Mouse (Mus musculus): ENCODE data around the gene Fgf11. TPM values are rescaled to one million over a fixed set of nuclear protein-coding genes. Genes with fewer than 3 reads are reported as not detected.

Fgf11 gene
- 1.2 TPM for polyA plus RNA-seq (2015; fragmentation: Illumina TruSeq; extraction: RNeasy Lipid Tissue Mini Kit (QIAGEN cat#74804); ENCODE audit: insufficient read depth, low read depth, low replicate concordance)

GRCm38 (mm10) chr11:69801379-69801977 lies at the start of gene Fgf11:
TSS of gene Fgf11 (minus strand) at chr11:69801857.

DNA sequence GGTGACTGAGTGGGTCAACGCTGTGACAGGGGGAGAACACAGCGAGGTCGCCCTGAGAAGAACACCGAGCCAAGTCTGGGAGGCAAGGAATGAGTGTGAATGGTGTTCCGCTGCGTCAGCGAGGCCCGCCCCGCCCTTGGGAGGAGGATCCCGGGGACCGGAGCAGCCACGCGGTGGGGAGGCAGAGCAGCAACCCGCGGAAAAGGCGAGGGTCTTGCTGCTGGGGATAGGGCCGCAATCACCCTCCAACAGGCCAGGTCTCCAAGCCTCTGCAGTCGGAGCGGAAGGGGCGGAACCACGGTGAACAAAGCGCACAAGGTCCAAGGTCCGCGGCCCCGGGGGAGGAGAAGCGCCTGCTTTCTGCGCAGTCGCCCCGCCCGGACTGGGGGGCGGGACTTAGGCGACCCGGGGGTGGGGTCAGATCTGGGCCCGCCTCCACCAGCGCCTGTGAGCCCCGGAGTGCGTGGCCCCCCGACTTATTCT lies 44.6 kb upstream of the Fgf11 start, which contains the start of gene Plscr3:
Gene Plscr3 (plus strand): TSS at position 179 of the 483 bp plus-strand sequence.

GRCm38 (mm10) chr11:69837952-69838713 lies 36.5 kb upstream of the Fgf11 start, which contains the start of gene Tmem256:
TSS of gene Tmem256 (plus strand) at chr11:69838514.

DNA sequence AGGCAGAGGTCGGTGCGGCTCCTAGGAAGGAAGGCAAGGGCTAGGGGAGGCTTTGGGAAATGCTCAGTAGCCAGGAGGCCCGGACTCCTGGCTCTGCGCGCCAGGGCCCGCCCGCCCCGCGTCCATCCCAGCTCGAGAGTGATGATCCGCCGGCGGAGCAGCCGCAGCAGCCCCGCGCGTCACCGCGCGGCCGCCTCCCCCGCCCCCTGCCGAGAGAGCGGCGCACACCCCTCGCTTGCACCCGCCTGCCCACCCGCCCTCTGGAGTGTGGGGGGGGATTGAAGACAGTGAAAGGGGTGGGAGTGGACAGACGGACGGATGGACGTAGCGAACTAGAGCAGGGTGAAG lies 35.9 kb upstream of the Fgf11 start, which contains the start of gene Nlgn2:
Gene Nlgn2 (minus strand): TSS at position 181 of the 348 bp plus-strand sequence.

DNA sequence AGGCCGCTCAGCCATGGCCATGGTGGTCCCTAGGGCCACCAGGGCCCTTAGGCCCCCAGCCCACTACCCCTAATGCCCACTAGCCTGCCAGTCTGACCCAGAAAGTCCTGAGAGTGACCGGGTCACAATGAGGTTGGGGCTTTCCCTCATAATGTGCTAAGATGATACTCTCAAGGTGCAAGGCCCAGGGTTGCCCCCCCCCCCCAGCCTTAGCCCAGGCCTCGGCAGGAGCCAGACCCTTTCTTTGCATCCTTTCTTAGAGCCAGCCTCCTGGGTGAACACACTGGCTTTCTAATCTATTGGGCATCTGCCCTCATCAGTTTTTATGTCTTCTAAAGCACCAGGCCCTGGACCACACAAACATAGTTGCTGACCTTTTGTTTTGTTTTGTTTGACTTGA lies 20.4 kb upstream of the Fgf11 start, which contains the start of gene Spem1:
Gene Spem1 (minus strand): TSS at position 101 of the 400 bp plus-strand sequence.

DNA sequence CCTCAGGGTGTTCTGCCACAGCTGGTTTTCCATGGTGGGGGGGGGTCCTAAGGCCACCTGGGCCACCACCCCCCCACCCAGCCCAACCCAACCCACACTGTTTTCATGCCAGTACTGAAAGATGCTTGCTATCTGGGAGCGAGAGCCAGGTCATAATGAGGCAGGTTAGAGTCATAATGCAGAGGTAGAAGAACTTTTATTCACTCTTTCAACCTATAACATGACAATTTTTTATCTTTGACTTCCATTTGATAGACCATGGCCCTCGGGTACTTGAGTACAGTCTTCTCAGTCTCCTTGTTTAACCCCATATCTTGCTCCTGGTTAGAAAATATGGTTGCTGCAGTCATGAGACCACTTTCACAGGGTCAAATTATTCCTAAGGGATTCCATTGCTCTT lies 16.7 kb upstream of the Fgf11 start, which contains the start of gene Spem2:
Gene Spem2 (minus strand): TSS at position 101 of the 400 bp plus-strand sequence.

GRCm38 (mm10) chr11:69815155-69815554 lies 13.5 kb upstream of the Fgf11 start, which contains the start of gene Gm39566:
TSS of gene Gm39566 (minus strand) at chr11:69815298.

DNA sequence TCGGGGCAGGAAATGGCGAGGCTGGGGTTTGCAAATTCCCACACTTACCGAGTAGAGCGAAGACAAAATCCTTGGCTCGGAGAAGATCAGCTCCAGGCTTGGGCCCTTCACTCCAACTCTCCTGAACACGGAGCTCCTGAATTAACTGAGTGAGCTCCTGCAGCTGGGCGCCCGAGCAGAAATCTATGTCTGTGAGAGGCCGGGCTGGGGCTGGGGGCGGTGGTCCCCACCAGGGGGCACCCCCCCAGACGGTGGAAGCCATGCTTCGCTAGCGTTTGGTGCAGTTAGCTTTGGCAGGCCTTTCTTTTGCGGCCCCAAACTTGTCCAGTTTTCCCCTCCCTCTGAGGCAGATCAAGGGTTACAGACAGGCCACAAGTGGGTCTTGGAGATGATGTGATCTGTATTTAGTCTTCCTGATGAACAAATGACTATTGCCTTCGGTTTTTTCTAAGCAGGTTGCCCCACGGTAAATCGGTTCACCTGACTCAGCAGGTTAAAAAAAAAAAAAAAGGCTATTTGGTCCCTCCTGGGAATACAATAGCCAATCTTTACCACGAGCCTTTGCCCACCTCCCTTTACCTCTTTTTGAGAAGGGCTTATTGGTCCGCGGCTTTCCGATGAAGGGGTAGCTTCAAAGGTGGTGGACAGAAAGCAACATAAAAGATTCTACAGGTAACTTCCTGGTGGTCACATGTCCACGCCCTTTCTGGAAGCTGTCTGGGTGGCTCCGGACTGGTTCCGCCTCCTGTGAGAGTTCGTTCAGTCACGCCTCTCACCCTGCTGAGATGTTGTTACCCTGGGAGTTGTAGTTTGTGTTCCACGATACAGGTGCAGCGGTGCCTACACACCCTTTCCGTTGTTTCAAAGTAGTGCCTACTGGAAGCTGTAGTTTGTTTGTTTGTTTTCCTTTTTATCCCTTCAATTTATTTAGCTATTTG lies 3.6 kb upstream of the Fgf11 start, which contains the start of gene Tmem102:
Gene Tmem102 (minus strand): TSS at position 653 of the 938 bp plus-strand sequence.

GRCm38 (mm10) chr11:69795168-69795982 lies 6.3 kb downstream of the Fgf11 start, which contains the start of gene Chrnb1:
TSS of gene Chrnb1 (minus strand) at chr11:69795943.

DNA sequence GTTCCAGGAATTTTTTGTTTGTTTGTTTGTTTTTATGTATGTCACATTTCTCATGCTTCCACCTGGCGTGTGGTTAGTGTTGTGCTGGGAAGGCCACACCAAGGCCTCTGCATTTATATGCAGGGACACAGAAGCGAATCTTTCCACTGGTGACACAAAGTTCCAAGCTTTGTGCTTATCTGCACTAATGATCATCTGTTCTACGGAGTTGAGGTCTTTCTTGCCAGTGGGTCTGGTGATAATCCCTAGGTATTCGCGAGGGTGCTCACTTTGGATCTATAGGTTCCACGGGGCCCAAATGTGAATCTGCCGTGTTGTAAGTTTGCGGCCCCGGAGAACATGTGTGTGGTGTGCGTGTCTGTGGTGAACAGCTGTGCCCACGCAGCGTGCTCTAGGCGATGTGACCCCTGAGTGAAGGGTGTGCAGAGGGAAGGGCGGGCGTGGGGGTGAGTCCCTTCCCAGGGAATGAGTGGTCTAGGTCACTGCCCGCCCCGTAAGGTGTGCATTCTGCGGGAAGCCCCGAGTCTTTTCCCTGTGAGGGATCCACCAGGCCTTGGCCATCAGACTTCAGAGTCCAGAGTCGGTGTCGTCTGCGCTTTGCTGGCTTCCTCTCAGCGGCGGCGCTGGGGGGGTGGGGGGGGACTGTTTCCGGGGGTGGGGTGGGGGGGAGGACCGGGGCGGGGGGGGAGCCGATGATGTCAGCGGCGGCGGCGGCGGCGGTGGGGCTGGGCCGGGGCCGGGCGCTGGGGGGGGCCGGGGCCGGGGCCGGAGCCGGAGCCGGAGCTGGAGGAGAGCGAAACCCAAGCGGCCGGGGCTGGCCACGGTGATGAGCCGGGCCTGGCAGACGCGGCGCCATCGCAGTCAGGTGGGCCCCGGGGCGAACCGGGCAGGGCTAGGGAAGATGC lies 36.2 kb downstream of the Fgf11 start, which contains the start of gene Zbtb4:
Gene Zbtb4 (plus strand): TSS at position 692 of the 905 bp plus-strand sequence.

DNA sequence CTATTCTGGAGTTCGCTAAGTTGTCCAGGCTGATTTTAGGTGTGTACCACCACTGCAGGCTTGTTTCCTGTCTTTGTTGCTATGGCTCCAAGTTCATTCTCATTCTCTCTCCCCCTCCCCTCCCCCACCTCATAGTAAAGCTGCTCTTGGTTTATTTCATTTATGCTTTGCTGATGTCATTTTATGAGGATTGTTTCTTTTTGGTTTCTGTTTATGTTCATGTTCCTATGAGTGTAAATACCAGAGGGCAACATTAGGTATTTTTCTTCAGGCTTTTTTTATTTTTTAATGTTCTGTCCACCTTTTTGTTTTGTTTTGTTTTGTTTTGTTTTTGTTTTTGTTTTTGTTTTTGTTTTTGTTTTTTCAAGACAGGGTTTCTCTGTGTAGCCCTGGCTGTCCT lies 39.8 kb downstream of the Fgf11 start, which contains the start of gene Slc35g3:
Gene Slc35g3 (minus strand): TSS at position 101 of the 400 bp plus-strand sequence.

GRCm38 (mm10) chr11:69758478-69758970 lies 43.1 kb downstream of the Fgf11 start, which contains the start of gene Polr2a:
TSS of gene Polr2a (minus strand) at chr11:69758637.

Other genes starting within 250 kb of the Fgf11 start
- gene Efnb3, start 241.7 kb downstream of the Fgf11 start, polyA plus RNA-seq (2015; fragmentation: Illumina TruSeq; extraction: RNeasy Lipid Tissue Mini Kit (QIAGEN cat#74804); ENCODE audit: insufficient read depth, low read depth, low replicate concordance): 1.1 TPM
- 3.8 TPM for gene Wrap53, start 221.6 kb downstream of the Fgf11 start, polyA plus RNA-seq (2015; fragmentation: Illumina TruSeq; extraction: RNeasy Lipid Tissue Mini Kit (QIAGEN cat#74804); ENCODE audit: insufficient read depth, low read depth, low replicate concordance)
- 14.2 TPM for gene Trp53, start 221.5 kb downstream of the Fgf11 start, polyA plus RNA-seq (2015; fragmentation: Illumina TruSeq; extraction: RNeasy Lipid Tissue Mini Kit (QIAGEN cat#74804); ENCODE audit: insufficient read depth, low read depth, low replicate concordance)
- 8.9 TPM for gene Atp1b2, start 195.9 kb downstream of the Fgf11 start, polyA plus RNA-seq (2015; fragmentation: Illumina TruSeq; extraction: RNeasy Lipid Tissue Mini Kit (QIAGEN cat#74804); ENCODE audit: insufficient read depth, low read depth, low replicate concordance)
- gene Shbg, start 184.0 kb downstream of the Fgf11 start, polyA plus RNA-seq (2015; fragmentation: Illumina TruSeq; extraction: RNeasy Lipid Tissue Mini Kit (QIAGEN cat#74804); ENCODE audit: insufficient read depth, low read depth, low replicate concordance): not detected
- gene Sat2, start 179.8 kb downstream of the Fgf11 start, polyA plus RNA-seq (2015; fragmentation: Illumina TruSeq; extraction: RNeasy Lipid Tissue Mini Kit (QIAGEN cat#74804); ENCODE audit: insufficient read depth, low read depth, low replicate concordance): 3.0 TPM
- 24.7 TPM for gene Fxr2, start 168.9 kb downstream of the Fgf11 start, polyA plus RNA-seq (2015; fragmentation: Illumina TruSeq; extraction: RNeasy Lipid Tissue Mini Kit (QIAGEN cat#74804); ENCODE audit: insufficient read depth, low read depth, low replicate concordance)
- not detected for gene Sox15, start 146.5 kb downstream of the Fgf11 start, polyA plus RNA-seq (2015; fragmentation: Illumina TruSeq; extraction: RNeasy Lipid Tissue Mini Kit (QIAGEN cat#74804); ENCODE audit: insufficient read depth, low read depth, low replicate concordance)
- gene Mpdu1, start 139.2 kb downstream of the Fgf11 start, polyA plus RNA-seq (2015; fragmentation: Illumina TruSeq; extraction: RNeasy Lipid Tissue Mini Kit (QIAGEN cat#74804); ENCODE audit: insufficient read depth, low read depth, low replicate concordance): 20.9 TPM
- gene Cd68, start 135.7 kb downstream of the Fgf11 start, polyA plus RNA-seq (2015; fragmentation: Illumina TruSeq; extraction: RNeasy Lipid Tissue Mini Kit (QIAGEN cat#74804); ENCODE audit: insufficient read depth, low read depth, low replicate concordance): 11.4 TPM
- 118 TPM for gene Eif4a1, start 129.4 kb downstream of the Fgf11 start, polyA plus RNA-seq (2015; fragmentation: Illumina TruSeq; extraction: RNeasy Lipid Tissue Mini Kit (QIAGEN cat#74804); ENCODE audit: insufficient read depth, low read depth, low replicate concordance)
- gene Senp3, start 119.8 kb downstream of the Fgf11 start, polyA plus RNA-seq (2015; fragmentation: Illumina TruSeq; extraction: RNeasy Lipid Tissue Mini Kit (QIAGEN cat#74804); ENCODE audit: insufficient read depth, low read depth, low replicate concordance): 20.9 TPM
- 1.0 TPM for gene Tnfsf13, start 116.1 kb downstream of the Fgf11 start, polyA plus RNA-seq (2015; fragmentation: Illumina TruSeq; extraction: RNeasy Lipid Tissue Mini Kit (QIAGEN cat#74804); ENCODE audit: insufficient read depth, low read depth, low replicate concordance)
- gene Tnfsf12, start 106.0 kb downstream of the Fgf11 start, polyA plus RNA-seq (2015; fragmentation: Illumina TruSeq; extraction: RNeasy Lipid Tissue Mini Kit (QIAGEN cat#74804); ENCODE audit: insufficient read depth, low read depth, low replicate concordance): 12.1 TPM
- gene Tnfsfm13, start 105.8 kb downstream of the Fgf11 start, polyA plus RNA-seq (2015; fragmentation: Illumina TruSeq; extraction: RNeasy Lipid Tissue Mini Kit (QIAGEN cat#74804); ENCODE audit: insufficient read depth, low read depth, low replicate concordance): 4.4 TPM
- 11.2 TPM for gene Polr2a, start 43.2 kb downstream of the Fgf11 start, polyA plus RNA-seq (2015; fragmentation: Illumina TruSeq; extraction: RNeasy Lipid Tissue Mini Kit (QIAGEN cat#74804); ENCODE audit: insufficient read depth, low read depth, low replicate concordance)
- gene Slc35g3, start 39.9 kb downstream of the Fgf11 start, polyA plus RNA-seq (2015; fragmentation: Illumina TruSeq; extraction: RNeasy Lipid Tissue Mini Kit (QIAGEN cat#74804); ENCODE audit: insufficient read depth, low read depth, low replicate concordance): not detected
- gene Zbtb4, start 35.9 kb downstream of the Fgf11 start, polyA plus RNA-seq (2015; fragmentation: Illumina TruSeq; extraction: RNeasy Lipid Tissue Mini Kit (QIAGEN cat#74804); ENCODE audit: insufficient read depth, low read depth, low replicate concordance): 7.3 TPM
- gene Chrnb1, start 5.9 kb downstream of the Fgf11 start, polyA plus RNA-seq (2015; fragmentation: Illumina TruSeq; extraction: RNeasy Lipid Tissue Mini Kit (QIAGEN cat#74804); ENCODE audit: insufficient read depth, low read depth, low replicate concordance): 3.0 TPM
- 1.6 TPM for gene Tmem102, start 3.8 kb upstream of the Fgf11 start, polyA plus RNA-seq (2015; fragmentation: Illumina TruSeq; extraction: RNeasy Lipid Tissue Mini Kit (QIAGEN cat#74804); ENCODE audit: insufficient read depth, low read depth, low replicate concordance)
- gene Gm39566, start 13.4 kb upstream of the Fgf11 start, polyA plus RNA-seq (2015; fragmentation: Illumina TruSeq; extraction: RNeasy Lipid Tissue Mini Kit (QIAGEN cat#74804); ENCODE audit: insufficient read depth, low read depth, low replicate concordance): not detected
- gene Spem2, start 16.6 kb upstream of the Fgf11 start, polyA plus RNA-seq (2015; fragmentation: Illumina TruSeq; extraction: RNeasy Lipid Tissue Mini Kit (QIAGEN cat#74804); ENCODE audit: insufficient read depth, low read depth, low replicate concordance): not detected
- gene Spem1, start 20.3 kb upstream of the Fgf11 start, polyA plus RNA-seq (2015; fragmentation: Illumina TruSeq; extraction: RNeasy Lipid Tissue Mini Kit (QIAGEN cat#74804); ENCODE audit: insufficient read depth, low read depth, low replicate concordance): not detected
- 6.3 TPM for gene Nlgn2, start 35.9 kb upstream of the Fgf11 start, polyA plus RNA-seq (2015; fragmentation: Illumina TruSeq; extraction: RNeasy Lipid Tissue Mini Kit (QIAGEN cat#74804); ENCODE audit: insufficient read depth, low read depth, low replicate concordance)
- 73.9 TPM for gene Tmem256, start 36.7 kb upstream of the Fgf11 start, polyA plus RNA-seq (2015; fragmentation: Illumina TruSeq; extraction: RNeasy Lipid Tissue Mini Kit (QIAGEN cat#74804); ENCODE audit: insufficient read depth, low read depth, low replicate concordance)
- 8.3 TPM for gene Plscr3, start 44.5 kb upstream of the Fgf11 start, polyA plus RNA-seq (2015; fragmentation: Illumina TruSeq; extraction: RNeasy Lipid Tissue Mini Kit (QIAGEN cat#74804); ENCODE audit: insufficient read depth, low read depth, low replicate concordance)
- 6.0 TPM for gene Tnk1, start 56.9 kb upstream of the Fgf11 start, polyA plus RNA-seq (2015; fragmentation: Illumina TruSeq; extraction: RNeasy Lipid Tissue Mini Kit (QIAGEN cat#74804); ENCODE audit: insufficient read depth, low read depth, low replicate concordance)
- gene Tmem95, start 76.2 kb upstream of the Fgf11 start, polyA plus RNA-seq (2015; fragmentation: Illumina TruSeq; extraction: RNeasy Lipid Tissue Mini Kit (QIAGEN cat#74804); ENCODE audit: insufficient read depth, low read depth, low replicate concordance): not detected
- 1.4 TPM for gene Kctd11, start 79.5 kb upstream of the Fgf11 start, polyA plus RNA-seq (2015; fragmentation: Illumina TruSeq; extraction: RNeasy Lipid Tissue Mini Kit (QIAGEN cat#74804); ENCODE audit: insufficient read depth, low read depth, low replicate concordance)
- 0.87 TPM for gene Acap1, start 93.7 kb upstream of the Fgf11 start, polyA plus RNA-seq (2015; fragmentation: Illumina TruSeq; extraction: RNeasy Lipid Tissue Mini Kit (QIAGEN cat#74804); ENCODE audit: insufficient read depth, low read depth, low replicate concordance)
- not detected for gene 2810408A11Rik, start 99.1 kb upstream of the Fgf11 start, polyA plus RNA-seq (2015; fragmentation: Illumina TruSeq; extraction: RNeasy Lipid Tissue Mini Kit (QIAGEN cat#74804); ENCODE audit: insufficient read depth, low read depth, low replicate concordance)
- 12.3 TPM for gene Neurl4, start 99.2 kb upstream of the Fgf11 start, polyA plus RNA-seq (2015; fragmentation: Illumina TruSeq; extraction: RNeasy Lipid Tissue Mini Kit (QIAGEN cat#74804); ENCODE audit: insufficient read depth, low read depth, low replicate concordance)
- gene Gps2, start 112.0 kb upstream of the Fgf11 start, polyA plus RNA-seq (2015; fragmentation: Illumina TruSeq; extraction: RNeasy Lipid Tissue Mini Kit (QIAGEN cat#74804); ENCODE audit: insufficient read depth, low read depth, low replicate concordance): 25.1 TPM
- gene Eif5a, start 120.1 kb upstream of the Fgf11 start, polyA plus RNA-seq (2015; fragmentation: Illumina TruSeq; extraction: RNeasy Lipid Tissue Mini Kit (QIAGEN cat#74804); ENCODE audit: insufficient read depth, low read depth, low replicate concordance): 133 TPM
- gene Ybx2, start 133.9 kb upstream of the Fgf11 start, polyA plus RNA-seq (2015; fragmentation: Illumina TruSeq; extraction: RNeasy Lipid Tissue Mini Kit (QIAGEN cat#74804); ENCODE audit: insufficient read depth, low read depth, low replicate concordance): 1.6 TPM
- 3.1 TPM for gene Slc2a4, start 146.3 kb upstream of the Fgf11 start, polyA plus RNA-seq (2015; fragmentation: Illumina TruSeq; extraction: RNeasy Lipid Tissue Mini Kit (QIAGEN cat#74804); ENCODE audit: insufficient read depth, low read depth, low replicate concordance)
- gene Cldn7, start 162.9 kb upstream of the Fgf11 start, polyA plus RNA-seq (2015; fragmentation: Illumina TruSeq; extraction: RNeasy Lipid Tissue Mini Kit (QIAGEN cat#74804); ENCODE audit: insufficient read depth, low read depth, low replicate concordance): 21.0 TPM
- gene Ctdnep1, start 179.3 kb upstream of the Fgf11 start, polyA plus RNA-seq (2015; fragmentation: Illumina TruSeq; extraction: RNeasy Lipid Tissue Mini Kit (QIAGEN cat#74804); ENCODE audit: insufficient read depth, low read depth, low replicate concordance): 42.3 TPM
- 22.5 TPM for gene Elp5, start 180.7 kb upstream of the Fgf11 start, polyA plus RNA-seq (2015; fragmentation: Illumina TruSeq; extraction: RNeasy Lipid Tissue Mini Kit (QIAGEN cat#74804); ENCODE audit: insufficient read depth, low read depth, low replicate concordance)
- 186 TPM for gene Gabarap, start 189.3 kb upstream of the Fgf11 start, polyA plus RNA-seq (2015; fragmentation: Illumina TruSeq; extraction: RNeasy Lipid Tissue Mini Kit (QIAGEN cat#74804); ENCODE audit: insufficient read depth, low read depth, low replicate concordance)
- 15.8 TPM for gene Phf23, start 193.9 kb upstream of the Fgf11 start, polyA plus RNA-seq (2015; fragmentation: Illumina TruSeq; extraction: RNeasy Lipid Tissue Mini Kit (QIAGEN cat#74804); ENCODE audit: insufficient read depth, low read depth, low replicate concordance)
- 6.6 TPM for gene Dvl2, start 198.7 kb upstream of the Fgf11 start, polyA plus RNA-seq (2015; fragmentation: Illumina TruSeq; extraction: RNeasy Lipid Tissue Mini Kit (QIAGEN cat#74804); ENCODE audit: insufficient read depth, low read depth, low replicate concordance)
- 25.2 TPM for gene Acadvl, start 213.6 kb upstream of the Fgf11 start, polyA plus RNA-seq (2015; fragmentation: Illumina TruSeq; extraction: RNeasy Lipid Tissue Mini Kit (QIAGEN cat#74804); ENCODE audit: insufficient read depth, low read depth, low replicate concordance)
- 8.8 TPM for gene Dlg4, start 215.1 kb upstream of the Fgf11 start, polyA plus RNA-seq (2015; fragmentation: Illumina TruSeq; extraction: RNeasy Lipid Tissue Mini Kit (QIAGEN cat#74804); ENCODE audit: insufficient read depth, low read depth, low replicate concordance)